Mouse (Mus musculus) kidney, adult 2 months (tissue): ENCODE data around the gene Cdh18.

Experiments
- CTCF ChIP-seq: fragments of 200-500 bp; conservative IDR thresholded peaks from 2 replicates; pipeline ENCODE4 v1.5.1; 2011; ENCODE audit warnings: low read depth, mild to moderate bottlenecking, control low read depth, low read length, moderate library complexity, mixed read lengths; ENCODE audit not compliant: insufficient read depth, insufficient read length
- POLR2A ChIP-seq: fragments of 200-500 bp; IDR thresholded peaks from one replicate; pipeline ENCODE4 v1.6.1; 2011; ENCODE audit warnings: low read depth, low read length, control low read depth

DNA sequence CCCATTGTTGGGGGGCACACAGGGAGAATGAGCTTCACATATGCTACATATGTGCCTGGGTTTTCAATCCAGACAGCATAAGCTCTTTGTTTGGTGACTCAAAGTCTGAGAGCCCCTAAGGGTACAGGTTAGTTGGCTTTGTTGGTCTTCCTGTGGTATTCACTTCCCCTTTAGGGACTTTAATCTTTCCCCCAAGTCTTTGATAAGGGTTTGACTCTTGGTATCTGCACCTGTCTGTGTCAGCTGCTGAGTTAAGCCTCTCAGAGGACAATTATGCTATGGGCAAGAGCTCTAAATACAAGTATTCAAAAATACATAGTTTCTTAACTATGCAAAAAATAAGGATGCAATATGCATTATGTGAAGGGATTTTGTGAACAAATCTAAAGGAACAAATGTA lies 869.3 kb downstream of the Cdh18 start:
- no peak for TF ChIP-seq CTCF
- TF ChIP-seq POLR2A = no peak
